Mouse (Mus musculus): ENCODE results near the gene Cbfa2t3.

Gene Cbfa2t3

GRCm38 (mm10) chr8:122580926-122581325 lies 118.0 kb downstream of the Cbfa2t3 start:
- no peak for TF ChIP-seq NANOG (IDR thresholded peaks at IDR 0.05; ENCODE audit: borderline replicate concordance, low read length)
- no peak for TF ChIP-seq POU5F1 (IDR thresholded peaks at IDR 0.05; ENCODE audit: borderline replicate concordance, low read length)
- Histone ChIP-seq H3K9me3 (ENCODE audit: low read length) (no peaks in the 10 kb centered on the region), H3K36me3 (ENCODE audit: insufficient read depth, low read length) (no peaks in the 10 kb centered on the region), H3K4me1 (replicated peaks; ENCODE audit: low read depth, low read length) (peaks cover 75% of the 10 kb centered on the region), H3K27me3 (ENCODE audit: insufficient read depth, low read length) (0 out of 2 replicates have a peak, but pooled peaks cover 3% of the 10 kb centered on the region), H3K4me3 (replicated peaks; ENCODE audit: low read length) (no peak overlapping the region)

- no peaks in the 10 kb centered on the region for H3K9me3 ChIP-seq (ENCODE audit: low read length)
- peaks cover 79% of the 10 kb centered on the region for H3K4me1 ChIP-seq (replicated peaks; ENCODE audit: low read depth, low read length)
- H3K27me3 ChIP-seq (ENCODE audit: insufficient read depth, low read length) = 0 out of 2 replicates have a peak, but pooled peaks cover under 1% of the 10 kb centered on the region
- TF ChIP-seq CTCF (conservative IDR thresholded peaks at IDR 0.05; ENCODE audit: low read length) = no peak
- no peak for TF ChIP-seq NANOG (IDR thresholded peaks at IDR 0.05; ENCODE audit: borderline replicate concordance, low read length)
- TF ChIP-seq POU5F1 (IDR thresholded peaks at IDR 0.05; ENCODE audit: borderline replicate concordance, low read length) = no peak
- H3K4me3 ChIP-seq (replicated peaks; ENCODE audit: low read length) = no peak overlapping the region
- peaks cover 17% of the 10 kb centered on the region for H3K36me3 ChIP-seq (ENCODE audit: insufficient read depth, low read length)
These were observed 119.7 kb downstream of the Cbfa2t3 start for GRCm38 (mm10) chr8:122579196-122579595.

GRCm38 (mm10) chr8:122577116-122577515 lies 121.8 kb downstream of the Cbfa2t3 start:
- TF ChIP-seq CTCF (conservative IDR thresholded peaks at IDR 0.05; ENCODE audit: low read length) = no peak
- TF ChIP-seq NANOG (IDR thresholded peaks at IDR 0.05; ENCODE audit: borderline replicate concordance, low read length) = no peak
- H3K27me3 ChIP-seq (ENCODE audit: insufficient read depth, low read length) = no peaks in the 10 kb centered on the region
- no peaks in the 10 kb centered on the region for H3K9me3 ChIP-seq (ENCODE audit: low read length)
- H3K36me3 ChIP-seq (ENCODE audit: insufficient read depth, low read length) = peaks cover 36% of the 10 kb centered on the region
- H3K4me3 ChIP-seq (replicated peaks; ENCODE audit: low read length) = peak overlapping the region; percentile 96
- H3K4me1 ChIP-seq (replicated peaks; ENCODE audit: low read depth, low read length) = peaks cover 87% of the 10 kb centered on the region

DNA sequence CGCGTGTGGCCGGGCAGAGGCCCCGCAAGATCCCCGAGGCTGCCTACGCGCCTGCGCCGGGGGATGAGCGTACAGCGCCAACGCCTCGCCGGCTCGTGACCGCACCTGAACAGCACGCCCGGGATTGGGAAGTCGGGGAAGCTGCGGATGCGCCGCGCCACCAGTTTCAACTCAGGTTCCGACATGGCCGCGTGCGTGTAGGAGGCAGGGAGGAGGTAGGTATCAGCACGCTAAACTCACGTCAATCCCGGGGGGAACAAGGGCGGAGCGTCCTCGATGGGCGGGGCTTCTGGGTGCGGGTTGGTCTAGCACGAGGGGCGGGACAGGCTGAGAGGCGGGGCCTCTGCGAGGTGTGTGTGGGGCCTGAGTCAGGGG lies 122.3 kb downstream of the Cbfa2t3 start, which contains the start of gene Aprt:
Gene Aprt, minus strand, starts transcription at position 262 of the 375 bp plus-strand sequence.
- H3K9me3 ChIP-seq (ENCODE audit: low read length) = no peaks in the 10 kb centered on the region
- peaks cover 41% of the 10 kb centered on the region for H3K36me3 ChIP-seq (ENCODE audit: insufficient read depth, low read length)
- peaks cover 91% of the 10 kb centered on the region for H3K4me1 ChIP-seq (replicated peaks; ENCODE audit: low read depth, low read length)
- peak within 1 kb of the TSS; percentile 96 for H3K4me3 ChIP-seq (replicated peaks; ENCODE audit: low read length)
- TF ChIP-seq CTCF (conservative IDR thresholded peaks at IDR 0.05; ENCODE audit: low read length) (no peak), NANOG (IDR thresholded peaks at IDR 0.05; ENCODE audit: borderline replicate concordance, low read length) (no peak)
- H3K27me3 ChIP-seq (ENCODE audit: insufficient read depth, low read length) = no peaks in the 10 kb centered on the region

- no peaks in the 10 kb centered on the region for H3K27me3 ChIP-seq (ENCODE audit: insufficient read depth, low read length)
- peak overlapping the region; percentile 96 for H3K4me3 ChIP-seq (replicated peaks; ENCODE audit: low read length)
- TF ChIP-seq NANOG (IDR thresholded peaks at IDR 0.05; ENCODE audit: borderline replicate concordance, low read length) = no peak
- no peak for TF ChIP-seq POU5F1 (IDR thresholded peaks at IDR 0.05; ENCODE audit: borderline replicate concordance, low read length)
- TF ChIP-seq CTCF (conservative IDR thresholded peaks at IDR 0.05; ENCODE audit: low read length) = no peak
- peaks cover 92% of the 10 kb centered on the region for H3K4me1 ChIP-seq (replicated peaks; ENCODE audit: low read depth, low read length)
- H3K36me3 ChIP-seq (ENCODE audit: insufficient read depth, low read length) = peaks cover 47% of the 10 kb centered on the region
- no peaks in the 10 kb centered on the region for H3K9me3 ChIP-seq (ENCODE audit: low read length)
These were observed 122.9 kb downstream of the Cbfa2t3 start for GRCm38 (mm10) chr8:122575735-122576647.

GRCm38 (mm10) chr8:122575286-122575685 lies 123.6 kb downstream of the Cbfa2t3 start:
- Histone ChIP-seq H3K36me3 (ENCODE audit: insufficient read depth, low read length) (peaks cover 54% of the 10 kb centered on the region), H3K4me1 (replicated peaks; ENCODE audit: low read depth, low read length) (peaks cover 93% of the 10 kb centered on the region), H3K9me3 (ENCODE audit: low read length) (no peaks in the 10 kb centered on the region), H3K4me3 (replicated peaks; ENCODE audit: low read length) (peak overlapping the region; percentile 96), H3K27me3 (ENCODE audit: insufficient read depth, low read length) (no peaks in the 10 kb centered on the region)
- TF ChIP-seq CTCF (conservative IDR thresholded peaks at IDR 0.05; ENCODE audit: low read length) = no peak
- no peak for TF ChIP-seq POU5F1 (IDR thresholded peaks at IDR 0.05; ENCODE audit: borderline replicate concordance, low read length)
- TF ChIP-seq NANOG (IDR thresholded peaks at IDR 0.05; ENCODE audit: borderline replicate concordance, low read length) = no peak

Measured in E14TG2a.4 (cell line).